Mouse (Mus musculus) CH12.LX (cell line): Measurements from ENCODE around the gene Mzt1. TPM values are rescaled to one million over a fixed set of nuclear protein-coding genes. Genes with fewer than 3 reads are reported as not detected.

Experiments
- DNase-seq: peaks from one replicate; pipeline ENCODE4 v3.0.0-alpha.2; 2013; ENCODE audit errors: extremely low read depth
- H3K27ac ChIP-seq: 2 replicates; pipeline ENCODE4 v1.5.1; 2012; ENCODE audit warnings: low read depth, mild to moderate bottlenecking, control low read depth, moderate library complexity; ENCODE audit not compliant: insufficient read depth
- H3K27me3 ChIP-seq: replicated peaks from 2 replicates; pipeline ENCODE3; 2012; ENCODE audit warnings: inconsistent platforms
- H3K36me3 ChIP-seq, 2 experiments: replicated peaks in 1 of 2; 2 replicates each; pipeline versions ENCODE3 to v1.6.1; 2012; ENCODE audit warnings: inconsistent platforms in 1 of 2, low read length in 1 of 2, mild to moderate bottlenecking in 1 of 2, mixed read lengths in 1 of 2, moderate library complexity in 1 of 2; ENCODE audit not compliant: control insufficient read depth in 1 of 2, insufficient read depth in 1 of 2
- H3K4me1 ChIP-seq, 2 experiments: 2 replicates each; pipeline ENCODE4 v1.6.1; 2012; ENCODE audit warnings: inconsistent platforms in 1 of 2, moderate library complexity in 1 of 2; ENCODE audit not compliant: insufficient read depth in 2 of 2, control insufficient read depth in 1 of 2
- H3K4me2 ChIP-seq: 2 replicates; pipeline ENCODE4 v1.6.1; 2012; ENCODE audit warnings: low read depth, mild to moderate bottlenecking, control low read depth; ENCODE audit not compliant: poor library complexity, insufficient read depth, severe bottlenecking
- H3K4me3 ChIP-seq, 3 experiments: fragments of 150-350 bp in 1 of 3; sonication (generic) in 1 of 3; replicated peaks in 1 of 3; 2 replicates each; pipeline versions ENCODE3 to v1.5.1; 2011 to 2012; ENCODE audit warnings: low read depth in 2 of 3, low read length in 2 of 3, mild to moderate bottlenecking in 2 of 3, moderate library complexity in 2 of 3, control low read depth in 1 of 3, improper control_type of control experiment in 1 of 3, inconsistent platforms in 1 of 3, mixed read lengths in 1 of 3; ENCODE audit not compliant: poor library complexity in 1 of 3
- H3K79me2 ChIP-seq: replicated peaks from 2 replicates; pipeline ENCODE4 v1.6.1; 2012; ENCODE audit warnings: mild to moderate bottlenecking, moderate library complexity; ENCODE audit not compliant: control insufficient read depth, poor library complexity, insufficient read depth, severe bottlenecking; ENCODE audit errors: extremely low read depth
- H3K9ac ChIP-seq: 2 replicates; pipeline ENCODE4 v1.6.1; 2012; ENCODE audit warnings: low read depth, mild to moderate bottlenecking, control low read depth, moderate library complexity; ENCODE audit not compliant: insufficient read depth
- H3K9me3 ChIP-seq: replicated peaks from 2 replicates; pipeline ENCODE3; 2012; ENCODE audit warnings: low read length, inconsistent platforms, mixed read lengths
- CHD2 ChIP-seq: IDR thresholded peaks from 2 replicates; pipeline ENCODE4 v1.6.1; 2011; ENCODE audit warnings: low read length, improper control_type of control experiment
- CTCF ChIP-seq, 2 experiments: IDR thresholded peaks in 1 of 2; conservative IDR thresholded peaks in 1 of 2; 2 replicates each; pipeline ENCODE4 v1.5.1; 2011 to 2012; ENCODE audit warnings: low read depth in 2 of 2, low read length in 2 of 2, improper control_type of control experiment in 1 of 2, inconsistent platforms in 1 of 2, mild to moderate bottlenecking in 1 of 2, moderate library complexity in 1 of 2
- E2F4 ChIP-seq: IDR thresholded peaks from 2 replicates; pipeline ENCODE4 v1.6.1; 2011; ENCODE audit warnings: low read depth, low read length, improper control_type of control experiment; ENCODE audit not compliant: insufficient replicate concordance
- ELF1 ChIP-seq: IDR thresholded peaks from 2 replicates; pipeline ENCODE4 v1.6.1; 2014; ENCODE audit warnings: low read depth, mild to moderate bottlenecking, inconsistent platforms, low read length, improper control_type of control experiment
- EP300 ChIP-seq: IDR thresholded peaks from 2 replicates; pipeline ENCODE4 v1.6.1; 2011; ENCODE audit warnings: low read length, improper control_type of control experiment
- GABPA ChIP-seq: IDR thresholded peaks from 2 replicates; pipeline ENCODE4 v1.6.1; 2012; ENCODE audit warnings: low read depth, low read length, improper control_type of control experiment, inconsistent platforms; ENCODE audit not compliant: insufficient replicate concordance
- JUN ChIP-seq: IDR thresholded peaks from 2 replicates; pipeline ENCODE4 v1.6.1; 2011; ENCODE audit warnings: low read depth, mild to moderate bottlenecking, low read length, improper control_type of control experiment, moderate library complexity; ENCODE audit not compliant: insufficient read depth
- KAT2A ChIP-seq: IDR thresholded peaks from 2 replicates; pipeline ENCODE4 v1.6.1; 2012; ENCODE audit warnings: low read length, improper control_type of control experiment, inconsistent platforms; ENCODE audit not compliant: insufficient replicate concordance
- MAFK ChIP-seq: IDR thresholded peaks from 2 replicates; pipeline ENCODE4 v1.6.1; 2011; ENCODE audit warnings: low read length, improper control_type of control experiment; ENCODE audit not compliant: insufficient replicate concordance
- MAZ ChIP-seq: IDR thresholded peaks from 2 replicates; pipeline ENCODE4 v1.6.1; 2012; ENCODE audit warnings: low read depth, mild to moderate bottlenecking, inconsistent platforms, low read length, improper control_type of control experiment, moderate library complexity
- MYC ChIP-seq: IDR thresholded peaks from 2 replicates; pipeline ENCODE4 v1.6.1; 2011; ENCODE audit warnings: low read depth, mild to moderate bottlenecking, improper control_type of control experiment, low read length
- PAX5 ChIP-seq: IDR thresholded peaks from 2 replicates; pipeline ENCODE4 v1.6.1; 2012; ENCODE audit warnings: low read length, inconsistent platforms, mixed read lengths
- POLR2A ChIP-seq: IDR thresholded peaks from 2 replicates; pipeline ENCODE4 v1.6.1; 2011; ENCODE audit warnings: low read depth, mild to moderate bottlenecking, improper control_type of control experiment, low read length
- SMC3 ChIP-seq: IDR thresholded peaks from 2 replicates; pipeline ENCODE4 v1.6.1; 2011; ENCODE audit warnings: low read depth, low read length, improper control_type of control experiment
- TBP ChIP-seq: conservative IDR thresholded peaks from 2 replicates; pipeline ENCODE4 v1.6.1; 2011; ENCODE audit warnings: low read depth, low read length, improper control_type of control experiment
- TCF12 ChIP-seq: IDR thresholded peaks from 2 replicates; pipeline ENCODE4 v1.6.1; 2014; ENCODE audit warnings: low read depth, mild to moderate bottlenecking, inconsistent platforms, low read length, improper control_type of control experiment
- UBTF ChIP-seq: IDR thresholded peaks from 2 replicates; pipeline ENCODE4 v1.6.1; 2012; ENCODE audit warnings: low read depth, mild to moderate bottlenecking, inconsistent platforms, low read length, improper control_type of control experiment, moderate library complexity
- USF1 ChIP-seq: IDR thresholded peaks from 2 replicates; pipeline ENCODE4 v1.6.1; 2014; ENCODE audit warnings: low read depth, mild to moderate bottlenecking, inconsistent platforms, low read length, improper control_type of control experiment
- ZKSCAN1 ChIP-seq: IDR thresholded peaks from 2 replicates; pipeline ENCODE4 v1.6.1; 2012; ENCODE audit warnings: low read depth, inconsistent platforms, low read length, improper control_type of control experiment, borderline replicate concordance
- ZNF384 ChIP-seq: IDR thresholded peaks from 2 replicates; pipeline ENCODE4 v1.6.1; 2012; ENCODE audit warnings: low read depth, low read length, improper control_type of control experiment, inconsistent platforms
- dilution Hi-C: fragments of 300-500 bp; cut with MboI; formaldehyde crosslinking; loops from 2 replicates; pipeline ENCODE4 v1.14.3; 2020; ENCODE audit warnings: low sequenced_read_pairs; ENCODE audit not compliant: extremely low pct_unique_long_range_greater_than_20kb, extremely low pct_ligation_motif_present
- in situ Hi-C: fragments of 300-500 bp; cut with MboI; formaldehyde crosslinking; loops from 3 replicates; pipeline ENCODE4 v1.14.3; 2019; ENCODE audit warnings: low sequenced_read_pairs, low pct_ligation_motif_present, low pct_unique_long_range_greater_than_20kb, mixed read lengths
- polyA plus RNA-seq: library from polyadenylated mRNA; unstranded; fragments of >175 nt; gene quantifications from 2 replicates; pipeline ENCODE4 v1.2.1, GENCODE M21; 2012; ENCODE audit warnings: low read depth; ENCODE audit not compliant: insufficient read length
- total RNA-seq, 2 experiments: library from RNA; depleted of rRNA; stranded (reverse); fragments of 300-350 nt in 1 of 2; fragments of >200 nt in 1 of 2; gene quantifications; 2 replicates each; pipeline ENCODE4 v1.2.3; 2012 to 2014

The Mzt1 gene
- total and polyA plus RNA-seq, 3 experiments, result 26.2 to 127 (median 41.0) TPM

DNA sequence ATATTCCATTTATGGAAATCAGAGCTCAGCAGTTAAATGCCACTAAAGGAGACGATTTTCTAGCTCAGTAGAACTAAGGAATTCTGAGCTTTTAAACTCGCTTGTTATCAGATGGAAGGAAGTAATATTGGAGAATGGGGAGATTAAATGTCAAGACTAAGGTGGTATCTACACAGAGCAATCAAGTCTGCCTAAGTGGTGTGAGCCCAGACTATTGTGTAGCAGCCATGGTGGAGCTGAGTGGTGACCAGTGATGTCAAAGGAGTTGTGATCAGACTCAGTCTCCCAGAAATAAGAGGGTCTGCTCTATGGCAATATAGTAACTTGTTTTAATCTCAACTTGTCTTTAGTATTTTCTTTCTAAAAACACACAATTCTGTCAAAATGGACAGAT, 35.0 kb downstream of the Mzt1 start:
- H3K4me3 ChIP-seq, result no peak overlapping the region
- H3K4me2 ChIP-seq, result no peak overlapping the region
- no peaks in the 10 kb centered on the region for H3K79me2 ChIP-seq
- H3K9me3 ChIP-seq, result peaks cover 1% of the 10 kb centered on the region
- H3K4me1 ChIP-seq, result no peaks in the 10 kb centered on the region
- no peak for DNase-seq
- H3K27ac ChIP-seq, result no peak overlapping the region
- TF ChIP-seq UBTF (no peak), ZKSCAN1 (no peak), CHD2 (no peak), EP300 (no peak), TCF12 (no peak), POLR2A (no peak), CTCF (conservative IDR thresholded peaks at IDR 0.05 in 1 of 2, IDR thresholded peaks at IDR 0.05 in 1 of 2; ENCODE audit: low read depth in 2 of 2, low read length in 2 of 2) (no peak), KAT2A (no peak), ELF1 (no peak)
- no peaks in the 10 kb centered on the region for H3K27me3 ChIP-seq
- H3K36me3 ChIP-seq, result no peaks in the 10 kb centered on the region
- in situ Hi-C loops (no loop called here), dilution Hi-C loops (no loop called here)
- H3K9ac ChIP-seq, result no peak overlapping the region

DNA sequence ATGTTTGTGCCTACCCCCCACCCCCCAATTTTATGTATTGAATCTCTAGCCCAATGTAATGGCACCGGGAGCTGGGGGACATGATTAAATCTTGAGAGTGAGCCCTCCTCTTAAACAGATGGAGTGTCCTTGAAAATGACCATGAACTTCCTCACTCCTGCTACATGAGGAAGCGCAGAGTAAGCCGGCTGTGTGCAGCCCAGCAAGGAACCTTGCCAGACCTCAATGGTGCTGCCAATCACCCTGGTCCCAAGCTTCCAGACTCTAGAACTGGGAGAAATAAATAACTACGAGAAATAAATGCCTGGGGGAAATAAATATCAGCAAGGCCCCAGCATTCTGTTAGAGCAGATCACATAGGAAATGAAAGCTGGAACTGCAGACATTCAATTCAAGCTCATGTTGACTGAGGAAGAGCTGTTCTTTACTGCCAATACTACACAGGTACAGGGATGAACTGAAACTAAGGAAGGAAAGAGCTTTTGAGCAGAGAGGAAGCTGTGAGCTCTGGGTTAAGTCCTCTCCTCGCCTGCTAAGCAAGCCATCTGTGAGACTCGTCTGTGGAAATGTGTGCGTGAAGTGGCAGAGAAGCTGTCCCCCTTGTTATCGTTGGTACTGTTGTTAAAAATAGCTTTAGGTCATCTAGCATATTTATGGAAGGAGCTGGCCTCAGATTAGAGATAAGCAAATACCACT, 35.6 kb downstream of the Mzt1 start:
- H3K27me3 ChIP-seq, result no peaks in the 10 kb centered on the region
- no peak overlapping the region for H3K4me3 ChIP-seq
- H3K9ac ChIP-seq, result no peak overlapping the region
- peaks cover 1% of the 10 kb centered on the region for H3K9me3 ChIP-seq
- no peak overlapping the region for H3K27ac ChIP-seq
- DNase-seq, result no peak
- in situ Hi-C loops (no loop called here), dilution Hi-C loops (no loop called here)
- no peaks in the 10 kb centered on the region for H3K79me2 ChIP-seq
- TF ChIP-seq USF1 (no peak), GABPA (no peak)
- no peak overlapping the region for H3K4me2 ChIP-seq
- no peaks in the 10 kb centered on the region for H3K36me3 ChIP-seq
- H3K4me1 ChIP-seq, result no peaks in the 10 kb centered on the region

DNA sequence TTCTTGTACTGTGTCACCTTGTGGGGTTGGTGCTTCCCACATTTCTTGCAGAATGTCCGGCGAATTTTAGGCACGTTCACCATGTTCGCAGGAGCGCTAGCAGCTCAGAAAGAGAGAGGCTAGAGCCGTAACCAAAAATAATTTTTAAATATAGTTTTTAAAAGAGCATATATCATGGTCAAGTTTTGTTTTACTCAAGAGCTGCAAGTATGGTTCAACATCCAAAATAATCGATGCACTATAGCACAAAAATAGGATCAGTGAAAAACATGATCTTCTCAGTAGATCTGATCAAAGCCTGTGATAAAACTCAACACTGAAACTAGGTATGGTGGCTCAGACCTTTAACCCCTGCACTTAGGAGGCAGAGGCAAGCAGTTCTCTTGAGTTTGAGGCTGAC, 51.7 kb downstream of the Mzt1 start, which contains the start of gene Rpl36a-ps1:
Gene Rpl36a-ps1, minus strand, starts transcription at position 101 of the 400 bp plus-strand sequence.
- no peak for DNase-seq
- H3K27ac ChIP-seq, result no peak within 1 kb of the TSS
- H3K36me3 ChIP-seq, result no peaks in the 10 kb centered on the region
- TF ChIP-seq ZNF384 (no peak), E2F4 (no peak), CTCF (conservative IDR thresholded peaks at IDR 0.05 in 1 of 2, IDR thresholded peaks at IDR 0.05 in 1 of 2; ENCODE audit: low read depth in 2 of 2, low read length in 2 of 2) (no peak), POLR2A (no peak), SMC3 (no peak), KAT2A (no peak), TBP (no peak), MYC (no peak), PAX5 (no peak), UBTF (no peak), EP300 (no peak), MAZ (no peak), JUN (no peak), MAFK (no peak)
- dilution Hi-C loops (no loop called here), in situ Hi-C loops (no loop called here)
- no peaks in the 10 kb centered on the region for H3K4me1 ChIP-seq
- no peak within 1 kb of the TSS for H3K9ac ChIP-seq
- no peaks in the 10 kb centered on the region for H3K79me2 ChIP-seq
- no peak within 1 kb of the TSS for H3K4me2 ChIP-seq
- no peak within 1 kb of the TSS for H3K4me3 ChIP-seq
- no peaks in the 10 kb centered on the region for H3K27me3 ChIP-seq
- peaks cover 4% of the 10 kb centered on the region for H3K9me3 ChIP-seq
